Mouse (Mus musculus): Measurements from ENCODE around the gene Bckdhb.
"Not testable (repeated sequence)": the region's sequence is repeated elsewhere in the genome, so short reads cannot be mapped to it uniquely, and the experiment has no call there.

Bckdhb gene

GRCm38 (mm10) chr9:83939501-83939900 is 14.6 kb downstream of the Bckdhb start:
- H3K27me3 ChIP-seq (ENCODE audit: control insufficient read depth, insufficient read depth, low read length, poor library complexity, severe bottlenecking); H3K36me3 ChIP-seq (ENCODE audit: control insufficient read depth, insufficient read depth, low read length, poor library complexity, severe bottlenecking); DNase-seq (ENCODE audit: low read depth, low spot score): not testable (repeated sequence)

GRCm38 (mm10) chr9:83940016-83940415 is 15.1 kb downstream of the Bckdhb start:
- no peaks in the 10 kb centered on the region for H3K36me3 ChIP-seq (ENCODE audit: control insufficient read depth, insufficient read depth, low read length, poor library complexity, severe bottlenecking)
- no peaks in the 10 kb centered on the region for H3K27me3 ChIP-seq (ENCODE audit: control insufficient read depth, insufficient read depth, low read length, poor library complexity, severe bottlenecking)
- no peak for DNase-seq (ENCODE audit: low read depth, low spot score)

DNA sequence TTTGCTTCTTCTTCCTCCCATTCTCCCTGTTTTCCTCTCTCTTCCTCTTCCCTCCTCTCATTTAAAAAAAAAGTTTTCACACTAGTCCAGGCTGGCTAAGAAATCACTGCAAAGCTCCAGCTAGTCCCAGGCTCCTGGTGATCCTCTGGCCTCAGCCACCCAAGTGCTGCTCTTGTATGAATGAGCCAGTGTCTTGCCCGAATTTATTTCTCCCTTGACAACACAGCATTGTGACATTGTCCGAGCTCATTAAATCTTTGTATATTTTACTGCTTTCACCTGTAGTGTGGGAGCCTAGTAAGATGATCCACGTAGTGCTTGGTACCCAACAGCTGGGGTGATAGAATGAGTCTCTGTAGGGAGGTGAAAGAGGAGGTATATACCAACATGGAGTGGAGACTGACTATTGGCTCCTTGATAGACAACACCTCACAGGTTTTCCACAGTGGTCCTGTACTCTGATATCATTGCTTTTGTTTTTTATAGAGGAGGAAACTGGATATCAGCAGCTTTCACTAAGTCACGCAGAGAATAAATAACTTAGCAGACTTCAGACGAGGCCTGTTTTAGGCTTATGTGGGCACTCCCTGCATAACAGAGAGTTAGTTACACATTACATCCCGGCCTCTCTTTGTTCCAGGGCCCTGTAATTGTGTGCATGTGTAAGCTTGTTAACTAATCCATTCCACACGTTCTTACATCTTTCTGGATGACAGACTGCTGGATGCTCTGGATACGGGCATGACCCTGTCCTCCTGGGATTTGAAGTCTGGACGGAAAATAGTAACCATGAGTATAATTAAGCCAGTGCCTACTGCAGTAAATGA is 15.8 kb downstream of the Bckdhb start:
- Histone ChIP-seq H3K36me3 (ENCODE audit: control insufficient read depth, insufficient read depth, low read length, poor library complexity, severe bottlenecking) (no peaks in the 10 kb centered on the region), H3K27me3 (ENCODE audit: control insufficient read depth, insufficient read depth, low read length, poor library complexity, severe bottlenecking) (no peaks in the 10 kb centered on the region)
- no peak for DNase-seq (ENCODE audit: low read depth, low spot score)

- no peaks in the 10 kb centered on the region for H3K36me3 ChIP-seq (ENCODE audit: control insufficient read depth, insufficient read depth, low read length, poor library complexity, severe bottlenecking)
- H3K27me3 ChIP-seq (ENCODE audit: control insufficient read depth, insufficient read depth, low read length, poor library complexity, severe bottlenecking), result no peaks in the 10 kb centered on the region
- no peak for DNase-seq (ENCODE audit: low read depth, low spot score)
Measured at GRCm38 (mm10) chr9:83951336-83951735, 26.4 kb downstream of the Bckdhb start.

GRCm38 (mm10) chr9:83956632-83957314 is 31.8 kb downstream of the Bckdhb start:
- H3K27me3 ChIP-seq (ENCODE audit: control insufficient read depth, insufficient read depth, low read length, poor library complexity, severe bottlenecking), result no peaks in the 10 kb centered on the region
- H3K36me3 ChIP-seq (ENCODE audit: control insufficient read depth, insufficient read depth, low read length, poor library complexity, severe bottlenecking), result no peaks in the 10 kb centered on the region
- DNase-seq (ENCODE audit: low read depth, low spot score), result peak; percentile 82

DNA sequence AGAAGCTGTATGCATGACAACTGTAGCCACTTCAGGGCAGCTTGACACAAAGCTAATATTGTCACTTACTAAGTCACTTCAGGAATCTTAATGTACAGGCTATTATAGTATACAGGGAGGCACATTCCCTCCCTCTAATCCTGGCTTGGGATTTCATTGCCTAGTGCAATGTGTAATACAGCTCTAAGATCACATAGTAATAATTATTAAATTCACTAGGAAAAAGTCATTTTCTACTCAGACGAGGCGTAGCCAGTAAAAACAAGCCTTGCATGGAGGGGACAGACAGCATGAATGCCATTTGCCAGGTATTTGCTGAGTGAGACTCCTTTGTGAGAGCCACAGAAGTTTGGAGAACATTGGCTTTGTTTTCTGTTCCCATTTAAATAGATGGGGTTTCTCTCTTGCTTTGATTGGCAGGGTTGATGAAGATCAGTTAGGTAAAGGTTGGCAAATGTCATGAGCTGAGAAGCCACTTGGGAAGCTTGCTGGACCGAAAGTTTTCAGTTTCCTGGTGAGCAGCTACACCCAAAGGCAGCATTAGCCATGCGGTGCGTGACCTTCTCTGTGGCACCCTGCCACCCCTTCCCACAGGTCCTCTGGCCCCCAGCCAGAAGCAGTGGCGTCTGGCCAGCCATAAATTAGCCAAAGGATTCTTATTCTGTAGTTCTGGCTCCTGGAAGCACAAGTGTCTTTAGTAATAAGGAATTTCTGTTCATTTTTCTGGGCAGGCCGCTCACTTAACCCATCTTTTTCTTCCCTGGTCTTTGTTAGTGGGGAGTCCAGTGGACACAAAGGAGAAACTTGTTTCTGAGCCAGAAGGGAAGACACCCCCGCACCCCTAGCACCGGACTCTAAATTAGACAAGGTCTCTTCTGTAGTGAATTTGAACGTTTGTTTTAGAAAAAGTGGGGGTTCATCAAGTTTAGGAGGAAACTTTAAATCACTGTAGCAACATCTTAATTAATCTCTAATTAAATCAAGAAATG is 37.4 kb downstream of the Bckdhb start:
- no peak for DNase-seq (ENCODE audit: low read depth, low spot score)
- Histone ChIP-seq H3K36me3 (ENCODE audit: control insufficient read depth, insufficient read depth, low read length, poor library complexity, severe bottlenecking) (no peaks in the 10 kb centered on the region), H3K27me3 (ENCODE audit: control insufficient read depth, insufficient read depth, low read length, poor library complexity, severe bottlenecking) (no peaks in the 10 kb centered on the region)

GRCm38 (mm10) chr9:83963296-83963695 is 38.4 kb downstream of the Bckdhb start:
- no peaks in the 10 kb centered on the region for H3K36me3 ChIP-seq (ENCODE audit: control insufficient read depth, insufficient read depth, low read length, poor library complexity, severe bottlenecking)
- H3K27me3 ChIP-seq (ENCODE audit: control insufficient read depth, insufficient read depth, low read length, poor library complexity, severe bottlenecking), result no peaks in the 10 kb centered on the region
- no peak for DNase-seq (ENCODE audit: low read depth, low spot score)

DNA sequence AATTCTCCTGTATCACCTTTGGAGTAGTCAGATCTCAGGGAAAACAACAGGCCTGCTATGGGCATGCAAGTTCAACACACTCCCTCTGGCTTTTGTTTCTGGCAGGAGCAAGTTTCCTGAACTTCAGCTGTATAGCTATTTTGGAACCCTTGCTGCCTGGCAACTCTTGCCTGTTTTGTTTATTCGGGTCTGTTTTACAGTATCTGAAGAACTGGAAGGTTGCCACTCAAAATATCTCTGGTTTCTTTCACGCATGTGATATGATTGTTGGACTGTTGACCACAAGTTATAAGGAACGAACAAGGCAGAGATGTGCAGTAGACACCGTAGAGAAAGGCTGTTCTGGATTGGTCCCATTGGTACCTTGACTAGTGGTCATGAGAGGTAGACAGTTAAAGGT is 39.4 kb downstream of the Bckdhb start:
- no peaks in the 10 kb centered on the region for H3K27me3 ChIP-seq (ENCODE audit: control insufficient read depth, insufficient read depth, low read length, poor library complexity, severe bottlenecking)
- no peak for DNase-seq (ENCODE audit: low read depth, low spot score)
- H3K36me3 ChIP-seq (ENCODE audit: control insufficient read depth, insufficient read depth, low read length, poor library complexity, severe bottlenecking), result no peaks in the 10 kb centered on the region

GRCm38 (mm10) chr9:83967439-83968050 is 42.6 kb downstream of the Bckdhb start:
- Histone ChIP-seq H3K27me3 (ENCODE audit: control insufficient read depth, insufficient read depth, low read length, poor library complexity, severe bottlenecking) (no peaks in the 10 kb centered on the region), H3K36me3 (ENCODE audit: control insufficient read depth, insufficient read depth, low read length, poor library complexity, severe bottlenecking) (no peaks in the 10 kb centered on the region)
- no peak for DNase-seq (ENCODE audit: low read depth, low spot score)

DNA sequence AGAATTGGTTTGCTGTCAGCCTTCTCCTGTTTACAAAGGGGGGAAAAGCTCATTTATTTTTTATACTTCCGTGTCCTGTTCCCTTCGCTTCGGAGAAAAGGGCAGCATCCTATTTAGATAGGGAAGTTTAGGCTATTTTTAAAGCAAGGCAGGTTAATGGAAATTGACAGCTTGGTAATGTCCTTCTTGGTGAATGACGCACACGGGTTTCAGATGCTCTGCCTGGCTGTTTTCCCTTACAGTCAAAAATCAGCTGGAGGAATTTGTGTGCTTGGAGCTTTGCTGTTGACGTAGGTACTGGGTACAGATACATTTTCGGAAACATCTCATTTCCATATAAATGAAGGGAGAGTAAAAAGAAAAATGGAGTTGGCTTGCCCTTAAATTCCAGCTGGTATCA is 44.4 kb downstream of the Bckdhb start:
- DNase-seq (ENCODE audit: low read depth, low spot score), result no peak
- Histone ChIP-seq H3K27me3 (ENCODE audit: control insufficient read depth, insufficient read depth, low read length, poor library complexity, severe bottlenecking) (no peaks in the 10 kb centered on the region), H3K36me3 (ENCODE audit: control insufficient read depth, insufficient read depth, low read length, poor library complexity, severe bottlenecking) (no peaks in the 10 kb centered on the region)

GRCm38 (mm10) chr9:83973467-83973866 is 48.5 kb downstream of the Bckdhb start:
- Histone ChIP-seq H3K27me3 (ENCODE audit: control insufficient read depth, insufficient read depth, low read length, poor library complexity, severe bottlenecking) (no peaks in the 10 kb centered on the region), H3K36me3 (ENCODE audit: control insufficient read depth, insufficient read depth, low read length, poor library complexity, severe bottlenecking) (no peaks in the 10 kb centered on the region)
- no peak for DNase-seq (ENCODE audit: low read depth, low spot score)

DNA sequence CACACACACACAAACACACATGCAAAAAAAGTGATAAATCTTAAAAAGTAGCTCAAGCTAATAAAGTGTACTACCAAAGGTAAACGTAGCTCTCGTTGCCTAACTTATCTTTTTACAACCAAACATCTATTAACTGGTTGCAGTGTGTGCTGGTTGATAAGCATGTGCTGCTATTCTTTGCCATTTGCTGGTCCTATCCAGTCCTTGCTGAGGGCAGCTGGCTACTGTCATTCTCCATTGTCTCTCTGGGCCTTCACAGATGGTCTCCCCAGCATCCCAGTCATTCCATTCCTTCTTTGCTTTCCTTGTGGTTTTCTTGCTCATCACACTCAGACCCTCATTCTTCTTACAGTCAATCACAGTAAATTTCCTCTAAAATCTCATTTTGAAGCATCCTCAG is 50.9 kb downstream of the Bckdhb start:
- no peak for DNase-seq (ENCODE audit: low read depth, low spot score)
- Histone ChIP-seq H3K27me3 (ENCODE audit: control insufficient read depth, insufficient read depth, low read length, poor library complexity, severe bottlenecking) (no peaks in the 10 kb centered on the region), H3K36me3 (ENCODE audit: control insufficient read depth, insufficient read depth, low read length, poor library complexity, severe bottlenecking) (no peaks in the 10 kb centered on the region)

GRCm38 (mm10) chr9:83981234-83981633 is 56.3 kb downstream of the Bckdhb start:
- no peak for DNase-seq (ENCODE audit: low read depth, low spot score)
- no peaks in the 10 kb centered on the region for H3K36me3 ChIP-seq (ENCODE audit: control insufficient read depth, insufficient read depth, low read length, poor library complexity, severe bottlenecking)
- no peaks in the 10 kb centered on the region for H3K27me3 ChIP-seq (ENCODE audit: control insufficient read depth, insufficient read depth, low read length, poor library complexity, severe bottlenecking)

DNA sequence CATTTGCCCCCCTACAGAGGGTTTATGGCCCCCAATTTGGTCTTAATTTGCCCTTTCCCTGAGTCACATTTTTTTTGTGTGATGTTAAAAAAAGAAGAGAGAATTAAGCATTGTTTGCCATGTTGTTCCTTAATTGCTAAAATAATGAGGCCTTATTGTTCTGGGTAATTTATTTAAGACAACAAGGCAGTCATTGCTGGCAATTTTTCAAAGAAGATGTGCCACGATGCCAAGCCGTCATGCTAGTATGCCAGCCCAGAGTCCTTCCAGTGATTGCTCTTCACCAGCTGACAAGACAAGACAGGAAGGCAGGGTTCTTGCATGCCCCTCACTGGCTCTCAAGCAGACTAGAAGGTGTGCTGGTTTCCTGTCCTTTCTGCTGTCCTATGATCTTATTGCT is 84.0 kb downstream of the Bckdhb start:
- DNase-seq (ENCODE audit: low read depth, low spot score), result no peak
- H3K36me3 ChIP-seq (ENCODE audit: control insufficient read depth, insufficient read depth, low read length, poor library complexity, severe bottlenecking), result no peaks in the 10 kb centered on the region
- H3K27me3 ChIP-seq (ENCODE audit: control insufficient read depth, insufficient read depth, low read length, poor library complexity, severe bottlenecking), result no peaks in the 10 kb centered on the region
